Mouse (Mus musculus) left cerebral cortex, postnatal 36 days (tissue): Measurements from ENCODE around the gene Cdkn1c. TPM values are rescaled to one million over a fixed set of nuclear protein-coding genes. Genes with fewer than 3 reads are reported as not detected.
A peak's percentile ranks its signal among the peaks of the same experiment; 100 is the strongest.

Experiments used
- DNase-seq, 2 experiments: peaks; one replicate each; pipeline ENCODE4 v3.0.0; 2021 to 2022; ENCODE audit warnings: low spot score in 2 of 2, mixed read lengths in 1 of 2
- intact Hi-C: fragments of 180-260 bp; cut with DNase I; formaldehyde crosslinking; loops from one replicate; pipeline ENCODE4 v1.15.1; 2025
- total RNA-seq, 2 experiments: library from RNA; stranded (reverse); gene quantifications; 2 replicates each; pipeline ENCODE4 v1.2.3; 2021

Gene Cdkn1c
- total RNA-seq, 2 experiments from 2014 or later: 11.9 to 14.2 TPM

- no peak for DNase-seq
- intact Hi-C loops: no loop called here
These were observed 16.0 kb upstream of the Cdkn1c start for GRCm38 (mm10) chr7:143476702-143477335.

- intact Hi-C loops: no loop called here
- no peak for DNase-seq
These were observed 15.0 kb upstream of the Cdkn1c start for GRCm38 (mm10) chr7:143475876-143476275.

- intact Hi-C loops: no loop called here
These were observed 14.0 kb upstream of the Cdkn1c start for GRCm38 (mm10) chr7:143474811-143475210.

GRCm38 (mm10) chr7:143473347-143474101 is 12.7 kb upstream of the Cdkn1c start, which contains the start of gene Slc22a18:
Gene Slc22a18 (plus strand): TSS chr7:143473736.
- no peak for DNase-seq
- intact Hi-C loops: no loop called here

More at GRCm38 (mm10) chr7:143474811-143475210, 14.0 kb upstream of the Cdkn1c start:
- DNase-seq: no peak

GRCm38 (mm10) chr7:143469946-143470345 is 9.1 kb upstream of the Cdkn1c start:
- intact Hi-C loops: loop anchor here (5.0 to 10.0 kb wide), 3 partner anchors 165 to 465 kb away; partner anchors contain the start of gene Tspan32
- peak; percentile 61 to 70 for DNase-seq

- DNase-seq: no peak
- intact Hi-C loops: loop anchor here (5.0 to 10.0 kb wide), 3 partner anchors 163 to 463 kb away; partner anchors contain the start of gene Tspan32
These were observed 6.9 kb upstream of the Cdkn1c start for GRCm38 (mm10) chr7:143467714-143468113.

- DNase-seq: peak; percentile 74 to 82
- intact Hi-C loops: loop anchor here (1.0 to 10.0 kb wide), 4 partner anchors 161 to 461 kb away; partner anchors contain the start of gene Tspan32
These were observed 5.3 kb upstream of the Cdkn1c start for GRCm38 (mm10) chr7:143466099-143466677.

- intact Hi-C loops: loop anchor here (5.0 to 10.0 kb wide), 4 partner anchors 98 to 460 kb away; partner anchors contain the start of gene Tspan32
- DNase-seq: peak in 1 of 2 experiments; percentile 45
These were observed 4.1 kb upstream of the Cdkn1c start for GRCm38 (mm10) chr7:143464811-143465560.

- intact Hi-C loops: loop anchor here (5.0 to 10.0 kb wide), 3 partner anchors 97 to 459 kb away; partner anchors contain the start of gene Tspan32
- peak; percentile 74 to 76 for DNase-seq
These were observed 3.1 kb upstream of the Cdkn1c start for GRCm38 (mm10) chr7:143463865-143464415.

- DNase-seq: no peak
- intact Hi-C loops: loop anchor here (5.0 to 10.0 kb wide), 3 partner anchors 95 to 458 kb away; partner anchors contain the start of gene Tspan32
These were observed 1.7 kb upstream of the Cdkn1c start for GRCm38 (mm10) chr7:143462516-143462915.

GRCm38 (mm10) chr7:143461920-143462319 is 1.1 kb upstream of the Cdkn1c start:
- intact Hi-C loops: loop anchor here (5.0 to 10.0 kb wide), 3 partner anchors 95 to 457 kb away; partner anchors contain the start of gene Tspan32
- no peak for DNase-seq

- intact Hi-C loops: loop anchor here (5.0 to 10.0 kb wide), 3 partner anchors 94 to 457 kb away; partner anchors contain the start of gene Tspan32
- DNase-seq: no peak
These were observed 532 bp upstream of the Cdkn1c start for GRCm38 (mm10) chr7:143461294-143461870.

GRCm38 (mm10) chr7:143460217-143460834 is 524 bp downstream of the Cdkn1c start:
- intact Hi-C loops: loop anchor here (5.0 to 10.0 kb wide), 3 partner anchors 93 to 456 kb away; partner anchors contain the start of gene Tspan32

GRCm38 (mm10) chr7:143459332-143460211 is 1.3 kb downstream of the Cdkn1c start:
- DNase-seq: no peak
- intact Hi-C loops: loop anchor here (5.0 to 10.0 kb wide), 3 partner anchors 92 to 455 kb away; partner anchors contain the start of gene Tspan32

More at GRCm38 (mm10) chr7:143460217-143460834, 524 bp downstream of the Cdkn1c start:
- DNase-seq: no peak

GRCm38 (mm10) chr7:143458963-143459331 is 1.9 kb downstream of the Cdkn1c start:
- DNase-seq: no peak
- intact Hi-C loops: no loop called here

GRCm38 (mm10) chr7:143447130-143447529 is 13.7 kb downstream of the Cdkn1c start:
- DNase-seq: no peak
- intact Hi-C loops: no loop called here
